Mouse (Mus musculus): ENCODE measurements around the gene Slc7a15. TPM values are rescaled to one million over a fixed set of nuclear protein-coding genes. Genes with fewer than 3 reads are reported as not detected.

Slc7a15 gene
- polyA plus RNA-seq, 1 experiment from 2014 or later: not detected

GRCm38 (mm10) chr12:8506954-8507707 is 91.7 kb downstream of the Slc7a15 start:
- no peak overlapping the region for H3K27ac ChIP-seq (replicated peaks in 1 of 2; ENCODE audit: control insufficient read depth in 1 of 2, insufficient read depth in 1 of 2, low read depth in 2 of 2, low read length in 2 of 2)
- H3K36me3 ChIP-seq (ENCODE audit: control insufficient read depth, insufficient read depth, low read length): no peaks in the 10 kb centered on the region
- peaks cover 8 to 22% of the 10 kb centered on the region in 2 experiments for H3K4me1 ChIP-seq (ENCODE audit: control insufficient read depth in 2 of 2, insufficient read depth in 2 of 2, low read length in 2 of 2)
- H3K9me3 ChIP-seq (ENCODE audit: control insufficient read depth, low read length): no peaks in the 10 kb centered on the region
- H3K9ac ChIP-seq (ENCODE audit: low read length): no peak overlapping the region
- no peak overlapping the region for H3K4me2 ChIP-seq (ENCODE audit: low read length)
- no peak overlapping the region for H3K4me3 ChIP-seq (ENCODE audit: control insufficient read depth in 1 of 2, insufficient read depth in 1 of 2, low read depth in 1 of 2, low read length in 2 of 2)
- no peaks in the 10 kb centered on the region for H3K27me3 ChIP-seq (ENCODE audit: control insufficient read depth, insufficient read depth, low read length)
- WGBS: 75% methylated on average over 9 of the region's 9 CpGs
- no peak for ATAC-seq (ENCODE audit: insufficient number of reproducible peaks, insufficient read depth, low FRiP score, low read depth)

GRCm38 (mm10) chr12:8504131-8504530 is 94.7 kb downstream of the Slc7a15 start:
- ATAC-seq (ENCODE audit: insufficient number of reproducible peaks, insufficient read depth, low FRiP score, low read depth): no peak
- Histone ChIP-seq H3K27me3 (ENCODE audit: control insufficient read depth, insufficient read depth, low read length) (no peaks in the 10 kb centered on the region), H3K9me3 (ENCODE audit: control insufficient read depth, low read length) (no peaks in the 10 kb centered on the region), H3K4me1 (ENCODE audit: control insufficient read depth in 2 of 2, insufficient read depth in 2 of 2, low read length in 2 of 2) (peaks cover 5 to 15% of the 10 kb centered on the region in 2 experiments; a peak in 3 of 4 replicates), H3K27ac (replicated peaks in 1 of 2; ENCODE audit: control insufficient read depth in 1 of 2, insufficient read depth in 1 of 2, low read depth in 2 of 2, low read length in 2 of 2) (no peak overlapping the region), H3K4me3 (ENCODE audit: control insufficient read depth in 1 of 2, insufficient read depth in 1 of 2, low read depth in 1 of 2, low read length in 2 of 2) (no peak overlapping the region), H3K4me2 (ENCODE audit: low read length) (no peak overlapping the region), H3K9ac (ENCODE audit: low read length) (no peak overlapping the region), H3K36me3 (ENCODE audit: control insufficient read depth, insufficient read depth, low read length) (no peaks in the 10 kb centered on the region)
- WGBS: 79% methylated on average over 6 of the region's 6 CpGs

- H3K9me3 ChIP-seq (ENCODE audit: control insufficient read depth, low read length): no peaks in the 10 kb centered on the region
- WGBS: 16% methylated on average over 6 of the region's 6 CpGs
- H3K4me3 ChIP-seq (ENCODE audit: control insufficient read depth in 1 of 2, insufficient read depth in 1 of 2, low read depth in 1 of 2, low read length in 2 of 2): no peak overlapping the region
- no peak overlapping the region for H3K4me2 ChIP-seq (ENCODE audit: low read length)
- no peak overlapping the region for H3K9ac ChIP-seq (ENCODE audit: low read length)
- H3K36me3 ChIP-seq (ENCODE audit: control insufficient read depth, insufficient read depth, low read length): no peaks in the 10 kb centered on the region
- no peak for ATAC-seq (ENCODE audit: insufficient number of reproducible peaks, insufficient read depth, low FRiP score, low read depth)
- H3K27ac ChIP-seq (replicated peaks in 1 of 2; ENCODE audit: control insufficient read depth in 1 of 2, insufficient read depth in 1 of 2, low read depth in 2 of 2, low read length in 2 of 2): no peak overlapping the region
- H3K4me1 ChIP-seq (ENCODE audit: control insufficient read depth in 2 of 2, insufficient read depth in 2 of 2, low read length in 2 of 2): peaks cover 5 to 18% of the 10 kb centered on the region in 2 experiments; a peak in 3 of 4 replicates
- H3K27me3 ChIP-seq (ENCODE audit: control insufficient read depth, insufficient read depth, low read length): no peaks in the 10 kb centered on the region
Measured at GRCm38 (mm10) chr12:8502546-8502945, 96.3 kb downstream of the Slc7a15 start.

- H3K9ac ChIP-seq (ENCODE audit: low read length): peak overlapping the region; percentile 13; the same call in 1 of the 2 replicates
- no peaks in the 10 kb centered on the region for H3K9me3 ChIP-seq (ENCODE audit: control insufficient read depth, low read length)
- 0 out of 4 replicates have a peak overlapping the region, but pooled peaks of 1 of the 2 experiments have one; percentile 97 for H3K27ac ChIP-seq (replicated peaks in 1 of 2; ENCODE audit: control insufficient read depth in 1 of 2, insufficient read depth in 1 of 2, low read depth in 2 of 2, low read length in 2 of 2)
Measured at GRCm38 (mm10) chr12:8501571-8502305, 97.1 kb downstream of the Slc7a15 start.

GRCm38 (mm10) chr12:8500597-8501570 is 98.0 kb downstream of the Slc7a15 start:
- H3K9me3 ChIP-seq (ENCODE audit: control insufficient read depth, low read length): no peaks in the 10 kb centered on the region
- peak overlapping the region; percentile 85 for H3K4me2 ChIP-seq (ENCODE audit: low read length)
- no peaks in the 10 kb centered on the region for H3K27me3 ChIP-seq (ENCODE audit: control insufficient read depth, insufficient read depth, low read length)
- H3K27ac ChIP-seq (replicated peaks in 1 of 2; ENCODE audit: control insufficient read depth in 1 of 2, insufficient read depth in 1 of 2, low read depth in 2 of 2, low read length in 2 of 2): peak overlapping the region; percentile 80 to 97
- WGBS: 42% methylated on average over 17 of the region's 17 CpGs
- H3K36me3 ChIP-seq (ENCODE audit: control insufficient read depth, insufficient read depth, low read length): no peaks in the 10 kb centered on the region; the same call in 1 of the 2 replicates
- no peak for ATAC-seq (ENCODE audit: insufficient number of reproducible peaks, insufficient read depth, low FRiP score, low read depth)
- H3K4me1 ChIP-seq (ENCODE audit: control insufficient read depth in 2 of 2, insufficient read depth in 2 of 2, low read length in 2 of 2): peaks cover 9 to 35% of the 10 kb centered on the region in 2 experiments
- H3K9ac ChIP-seq (ENCODE audit: low read length): peak overlapping the region; percentile 80
- peak overlapping the region; percentile 50 to 71 for H3K4me3 ChIP-seq (ENCODE audit: control insufficient read depth in 1 of 2, insufficient read depth in 1 of 2, low read depth in 1 of 2, low read length in 2 of 2)

More at GRCm38 (mm10) chr12:8501571-8502305, 97.1 kb downstream of the Slc7a15 start:
- WGBS: 63% methylated on average over 14 of the region's 14 CpGs
- Histone ChIP-seq H3K36me3 (ENCODE audit: control insufficient read depth, insufficient read depth, low read length) (no peaks in the 10 kb centered on the region; the same call in 1 of the 2 replicates), H3K4me1 (ENCODE audit: control insufficient read depth in 2 of 2, insufficient read depth in 2 of 2, low read length in 2 of 2) (peaks cover 5 to 26% of the 10 kb centered on the region in 2 experiments; a peak in 3 of 4 replicates), H3K4me2 (ENCODE audit: low read length) (no peak overlapping the region), H3K4me3 (ENCODE audit: control insufficient read depth in 1 of 2, insufficient read depth in 1 of 2, low read depth in 1 of 2, low read length in 2 of 2) (no peak overlapping the region), H3K27me3 (ENCODE audit: control insufficient read depth, insufficient read depth, low read length) (no peaks in the 10 kb centered on the region)
- ATAC-seq (ENCODE audit: insufficient number of reproducible peaks, insufficient read depth, low FRiP score, low read depth): no peak

- Histone ChIP-seq H3K9me3 (ENCODE audit: control insufficient read depth, low read length) (no peaks in the 10 kb centered on the region), H3K27ac (replicated peaks in 1 of 2; ENCODE audit: control insufficient read depth in 1 of 2, insufficient read depth in 1 of 2, low read depth in 2 of 2, low read length in 2 of 2) (peak within 1 kb of the TSS; percentile 97), H3K27me3 (ENCODE audit: control insufficient read depth, insufficient read depth, low read length) (no peaks in the 10 kb centered on the region), H3K4me1 (ENCODE audit: control insufficient read depth in 2 of 2, insufficient read depth in 2 of 2, low read length in 2 of 2) (peaks cover 10 to 37% of the 10 kb centered on the region in 2 experiments), H3K4me2 (ENCODE audit: low read length) (peak within 1 kb of the TSS; percentile 85), H3K36me3 (ENCODE audit: control insufficient read depth, insufficient read depth, low read length) (no peaks in the 10 kb centered on the region; the same call in 1 of the 2 replicates), H3K9ac (ENCODE audit: low read length) (peak within 1 kb of the TSS; percentile 94), H3K4me3 (ENCODE audit: control insufficient read depth in 1 of 2, insufficient read depth in 1 of 2, low read depth in 1 of 2, low read length in 2 of 2) (peak within 1 kb of the TSS; percentile 66 to 71)
- WGBS: under 1% methylated on average over 56 of the region's 56 CpGs
- ATAC-seq (ENCODE audit: insufficient number of reproducible peaks, insufficient read depth, low FRiP score, low read depth): peak; percentile 97
Measured at GRCm38 (mm10) chr12:8499871-8500596, 98.8 kb downstream of the Slc7a15 start, which contains the start of gene Rhob. TSS of gene Rhob (minus strand) at chr12:8500009.

Measured in heart, embryonic 14.5 days (tissue).